Mouse (Mus musculus) spleen, adult 12 weeks (tissue): ENCODE measurements around the gene Smim14.
"Not testable (repeated sequence)": the region's sequence is repeated elsewhere in the genome, so short reads cannot be mapped to it uniquely, and the experiment has no call there.

ENCODE experiments used
- DNase-seq: peaks from one replicate; pipeline ENCODE4 v3.0.0; 2022; ENCODE audit warnings: low spot score

Gene Smim14

GRCm38 (mm10) chr5:65536751-65537419 lies at the start of gene Smim14, which contains the start of gene Ube2k:
TSS of gene Smim14 (minus strand) at chr5:65537184.
TSS of gene Ube2k (plus strand) at chr5:65537233.
- peak; percentile 95 for DNase-seq

GRCm38 (mm10) chr5:65586291-65586690 lies 49.3 kb upstream of the Smim14 start:
- no peak for DNase-seq

GRCm38 (mm10) chr5:65578545-65578944 lies 41.6 kb upstream of the Smim14 start:
- DNase-seq, result no peak

- DNase-seq, result no peak
Measured at GRCm38 (mm10) chr5:65575896-65576295, 38.9 kb upstream of the Smim14 start.

GRCm38 (mm10) chr5:65574876-65575275 lies 37.9 kb upstream of the Smim14 start:
- no peak for DNase-seq

GRCm38 (mm10) chr5:65565486-65565885 lies 28.5 kb upstream of the Smim14 start:
- no peak for DNase-seq

- no peak for DNase-seq
Measured at GRCm38 (mm10) chr5:65561125-65561893, 24.3 kb upstream of the Smim14 start.

GRCm38 (mm10) chr5:65557109-65557508 lies 20.1 kb upstream of the Smim14 start:
- DNase-seq, result no peak

- no peak for DNase-seq
Measured at GRCm38 (mm10) chr5:65549677-65550076, 12.7 kb upstream of the Smim14 start.

- DNase-seq, result no peak
Measured at GRCm38 (mm10) chr5:65544616-65545015, 7.6 kb upstream of the Smim14 start.

- no peak for DNase-seq
Measured at GRCm38 (mm10) chr5:65543491-65543890, 6.5 kb upstream of the Smim14 start.

GRCm38 (mm10) chr5:65541889-65542288 lies 4.9 kb upstream of the Smim14 start:
- DNase-seq, result no peak

GRCm38 (mm10) chr5:65539786-65540185 lies 2.8 kb upstream of the Smim14 start:
- no peak for DNase-seq

GRCm38 (mm10) chr5:65538829-65539228 lies 1.8 kb upstream of the Smim14 start:
- no peak for DNase-seq

GRCm38 (mm10) chr5:65538121-65538520 lies 1.1 kb upstream of the Smim14 start:
- no peak for DNase-seq

GRCm38 (mm10) chr5:65537420-65538071 lies 562 bp upstream of the Smim14 start:
- DNase-seq, result no peak

- DNase-seq, result not testable (repeated sequence)
Measured at GRCm38 (mm10) chr5:65536068-65536465, 917 bp downstream of the Smim14 start.

GRCm38 (mm10) chr5:65535457-65536067 lies 1.4 kb downstream of the Smim14 start:
- peak; percentile 38 for DNase-seq

- no peak for DNase-seq
Measured at GRCm38 (mm10) chr5:65534496-65534895, 2.5 kb downstream of the Smim14 start.

GRCm38 (mm10) chr5:65531283-65531682 lies 5.7 kb downstream of the Smim14 start:
- no peak for DNase-seq

- no peak for DNase-seq
Measured at GRCm38 (mm10) chr5:65525674-65526443, 11.1 kb downstream of the Smim14 start.

- DNase-seq, result no peak
Measured at GRCm38 (mm10) chr5:65524831-65525230, 12.2 kb downstream of the Smim14 start.
